Mouse (Mus musculus) CD8-positive naive resting alpha-beta T cell, adult 2 months (primary cell): ENCODE data around the gene Dcun1d2.

Experiments
- DNase-seq, 2 experiments: peaks; one replicate each; pipeline ENCODE4 v3.0.0; 2022; ENCODE audit warnings: low read depth in 2 of 2, low spot score in 2 of 2

The Dcun1d2 gene

DNA sequence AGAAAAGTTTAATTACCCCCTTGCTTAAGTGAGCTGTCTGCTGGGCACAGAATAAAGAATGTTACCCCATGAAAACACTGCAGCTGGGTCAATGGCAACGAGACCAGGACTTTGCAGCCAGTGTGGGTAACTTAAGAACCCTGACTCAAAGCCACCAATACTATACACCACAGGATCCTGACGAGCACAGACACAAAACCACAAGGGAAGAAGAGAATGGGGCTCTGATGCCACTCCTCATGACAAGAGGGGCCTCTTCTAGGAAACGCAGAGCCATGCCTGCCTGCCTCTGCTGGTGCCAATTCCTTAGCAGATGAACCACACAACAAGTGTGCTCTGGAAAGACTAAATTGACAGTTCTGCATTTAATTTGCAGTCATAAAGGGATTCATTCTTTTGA is 24.6 kb downstream of the Dcun1d2 start:
- no peak for DNase-seq

DNA sequence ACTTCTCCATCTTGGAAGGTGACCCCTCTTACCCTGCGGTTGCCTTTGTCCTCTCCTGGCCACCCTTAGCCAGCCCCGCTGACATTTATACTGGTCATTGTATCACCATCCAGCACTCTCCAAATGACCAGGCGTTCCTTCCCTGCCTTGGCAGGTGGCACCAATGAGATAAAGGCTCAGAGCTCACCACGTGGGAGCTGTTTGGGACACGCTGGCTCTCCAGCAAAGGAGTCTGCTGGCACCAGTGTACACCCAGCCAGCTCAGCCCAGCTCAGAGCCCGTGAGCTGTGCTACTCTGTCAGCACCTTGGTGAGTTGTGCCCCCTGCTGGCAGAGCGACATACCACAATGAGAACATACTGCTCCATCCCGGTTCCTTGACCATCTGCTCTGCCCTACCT is 33.9 kb downstream of the Dcun1d2 start, which contains the start of gene Adprhl1:
Gene Adprhl1, minus strand, starts transcription at position 144 of the 400 bp plus-strand sequence.
- peak; percentile 34 to 52 for DNase-seq

DNA sequence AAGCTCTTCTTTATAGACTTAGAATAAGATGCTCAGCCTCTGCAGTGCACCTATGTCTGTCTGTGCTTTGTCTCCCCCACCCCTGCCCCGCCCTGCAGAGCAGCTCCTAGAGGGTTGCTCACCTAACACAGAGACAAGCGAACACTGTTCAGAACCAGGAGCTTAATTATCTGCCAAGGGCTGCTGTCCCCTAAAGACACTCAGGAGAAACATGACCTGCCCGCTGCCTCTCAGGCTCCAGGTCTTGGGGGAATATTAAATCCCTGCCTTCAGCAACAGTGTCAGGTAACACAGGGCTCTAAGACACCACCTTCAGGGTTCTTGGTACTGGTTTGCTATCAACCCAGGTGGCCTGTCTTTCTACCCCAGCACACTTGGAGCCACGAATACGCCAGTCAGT is 34.5 kb downstream of the Dcun1d2 start:
- DNase-seq = no peak

DNA sequence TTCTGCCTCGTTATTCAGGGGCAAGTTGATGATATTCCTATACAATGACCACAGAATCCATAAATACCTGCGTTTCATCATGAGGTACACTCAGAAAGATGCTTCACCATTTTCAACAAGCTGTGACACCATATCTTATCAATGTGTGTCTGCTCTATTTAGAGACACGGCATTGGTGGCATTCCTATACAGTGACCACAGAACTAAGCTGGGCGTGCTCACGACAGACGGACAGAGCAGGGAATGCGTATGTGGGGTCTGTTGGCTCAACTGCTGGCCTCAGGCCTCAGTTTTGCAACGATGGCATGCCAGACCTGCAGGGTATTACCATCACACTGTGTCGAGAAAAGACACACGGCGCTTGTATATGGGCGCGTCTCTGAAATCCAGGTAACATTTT is 35.1 kb downstream of the Dcun1d2 start:
- no peak for DNase-seq

DNA sequence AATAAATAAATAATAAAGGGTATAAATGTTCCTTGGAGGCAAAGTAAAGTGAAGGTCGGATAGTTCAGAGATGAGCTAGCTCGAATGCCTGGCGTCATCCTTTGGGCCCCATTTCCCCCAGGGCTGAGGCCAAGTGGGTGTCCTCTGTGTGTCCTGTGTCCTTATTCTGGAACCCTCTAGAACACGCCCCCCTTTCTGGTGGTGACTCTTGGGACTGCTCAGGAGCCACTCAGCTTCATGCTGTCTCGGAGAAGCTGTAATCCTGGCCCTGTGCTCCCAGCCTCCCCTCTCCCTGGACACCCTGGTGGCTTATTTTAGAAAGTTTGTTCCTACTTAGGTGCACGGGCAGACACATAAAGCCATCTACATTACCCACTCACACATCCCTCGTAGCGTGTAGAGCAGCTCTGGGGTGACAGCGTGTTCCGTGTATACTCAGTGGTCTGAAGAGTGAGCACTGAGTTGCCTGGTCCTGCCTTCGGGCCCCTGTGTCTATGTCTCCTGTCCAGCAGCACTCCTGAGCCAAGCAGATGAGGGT is 43.5 kb downstream of the Dcun1d2 start:
- no peak for DNase-seq

DNA sequence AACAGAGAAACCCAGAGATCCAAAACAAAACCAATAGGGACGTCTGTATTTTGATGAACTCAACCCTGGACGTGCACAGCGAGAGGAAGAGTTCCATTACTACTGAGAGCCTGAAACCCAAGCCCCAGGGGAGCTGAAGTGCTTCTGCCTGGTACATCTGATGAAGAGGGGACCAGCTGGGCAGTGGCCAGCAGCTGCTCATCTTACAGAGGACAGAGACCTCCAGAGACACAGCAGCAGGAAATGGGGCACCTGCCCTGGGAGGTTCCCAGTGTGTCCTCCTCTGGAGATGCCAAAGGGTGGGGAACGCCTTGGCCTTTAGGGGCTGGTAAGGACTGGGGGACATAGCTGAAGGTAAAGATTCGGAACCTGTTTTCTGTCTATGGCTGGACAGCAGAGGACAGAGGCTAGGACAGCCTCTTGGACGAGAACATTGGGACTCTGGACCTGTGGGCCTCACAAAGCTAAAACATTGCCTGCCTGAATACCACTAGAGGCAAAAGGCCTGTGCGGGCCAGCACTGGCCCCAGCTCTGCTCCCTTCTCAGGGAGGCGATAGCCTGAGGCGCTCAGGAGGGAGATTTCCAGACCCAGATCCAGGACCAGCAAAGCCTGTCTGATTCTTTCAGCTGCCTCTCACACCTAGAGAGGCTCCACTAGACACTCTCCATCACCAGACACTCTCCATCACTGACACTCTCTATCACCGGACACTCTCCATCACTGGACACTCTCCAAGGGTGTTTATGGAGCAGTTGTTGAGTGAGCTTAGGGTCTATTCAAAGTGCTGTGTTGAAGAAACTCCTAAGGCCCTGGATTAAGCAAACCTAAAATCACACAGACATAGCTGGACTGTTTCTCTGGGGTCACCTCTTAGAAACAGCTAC is 44.7 kb downstream of the Dcun1d2 start:
- DNase-seq = no peak

DNA sequence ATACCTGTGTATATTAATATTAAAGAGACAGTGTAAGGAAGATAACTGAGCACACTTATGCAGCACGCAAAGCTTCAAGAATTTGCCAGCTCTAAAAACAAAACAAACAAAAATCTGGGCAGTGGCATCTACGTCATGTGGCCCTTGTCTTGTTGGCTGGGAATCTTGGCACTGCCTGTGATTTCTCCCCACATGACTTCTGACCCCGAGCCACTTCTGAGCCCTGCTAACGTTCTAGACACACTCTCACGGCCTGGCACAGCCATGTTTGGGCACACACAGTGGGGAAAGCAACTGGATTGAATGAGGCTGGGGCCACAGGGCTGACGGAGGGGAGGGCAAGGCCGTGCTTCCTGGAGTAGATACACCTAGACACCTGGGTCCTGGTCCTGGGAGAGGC is 47.2 kb downstream of the Dcun1d2 start:
- DNase-seq = no peak

DNA sequence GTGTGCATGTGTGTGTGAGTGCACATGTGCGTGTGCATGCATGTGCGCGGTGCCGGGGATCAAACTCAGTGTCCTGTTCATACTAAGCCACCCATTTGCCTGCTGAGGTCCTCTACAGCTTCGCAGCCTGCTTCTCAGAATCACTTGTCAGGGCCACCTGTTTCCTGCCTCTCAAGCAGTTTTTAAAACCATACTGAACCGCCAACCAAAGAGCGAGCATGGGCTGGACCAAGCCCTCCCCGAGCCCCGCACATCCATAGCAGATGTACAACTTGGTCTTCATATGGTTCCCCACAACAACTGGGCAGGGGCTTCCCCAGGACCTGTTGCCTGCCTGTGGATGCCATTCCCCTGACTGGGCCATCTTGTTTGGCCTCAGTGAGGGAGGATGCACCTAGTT is 47.9 kb downstream of the Dcun1d2 start:
- no peak for DNase-seq

DNA sequence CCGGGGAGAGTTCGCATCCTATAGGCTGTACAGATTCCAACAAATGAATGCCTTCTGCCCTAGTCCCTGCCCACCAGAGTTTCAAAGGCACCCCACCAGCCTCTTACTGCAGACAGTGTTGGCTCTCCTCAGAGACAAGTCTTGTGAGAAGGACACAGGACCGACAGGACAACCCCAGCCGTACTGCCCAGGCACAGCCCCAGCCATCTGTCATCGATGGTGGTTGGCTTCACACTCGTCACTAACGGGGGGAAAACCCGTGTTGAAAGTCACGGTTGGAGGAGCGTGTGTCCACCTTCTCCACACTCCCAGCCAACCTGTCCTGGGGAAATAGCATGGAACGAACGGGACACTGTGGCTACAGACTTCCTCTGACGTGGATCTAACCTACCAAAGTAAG is 53.1 kb downstream of the Dcun1d2 start:
- no peak for DNase-seq

DNA sequence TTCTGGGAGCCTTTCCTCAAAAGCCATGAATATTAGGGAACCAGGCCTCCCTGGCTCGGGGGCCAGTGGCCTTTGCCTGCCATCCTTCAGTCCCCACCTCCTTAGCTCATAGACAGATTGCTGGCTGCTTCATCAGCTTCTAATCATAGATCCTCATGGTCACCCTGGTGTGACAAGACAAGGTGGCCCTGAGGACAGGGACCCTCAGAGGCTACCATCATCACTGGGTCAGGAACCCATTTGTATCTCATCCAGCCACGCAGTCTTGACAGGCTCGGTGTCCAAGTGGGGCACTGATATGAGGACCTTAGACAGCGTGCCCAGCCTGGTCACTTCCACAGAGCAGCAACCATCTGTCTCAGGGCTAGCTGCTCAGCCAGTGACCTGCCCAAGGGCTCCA is 57.5 kb downstream of the Dcun1d2 start:
- no peak for DNase-seq

DNA sequence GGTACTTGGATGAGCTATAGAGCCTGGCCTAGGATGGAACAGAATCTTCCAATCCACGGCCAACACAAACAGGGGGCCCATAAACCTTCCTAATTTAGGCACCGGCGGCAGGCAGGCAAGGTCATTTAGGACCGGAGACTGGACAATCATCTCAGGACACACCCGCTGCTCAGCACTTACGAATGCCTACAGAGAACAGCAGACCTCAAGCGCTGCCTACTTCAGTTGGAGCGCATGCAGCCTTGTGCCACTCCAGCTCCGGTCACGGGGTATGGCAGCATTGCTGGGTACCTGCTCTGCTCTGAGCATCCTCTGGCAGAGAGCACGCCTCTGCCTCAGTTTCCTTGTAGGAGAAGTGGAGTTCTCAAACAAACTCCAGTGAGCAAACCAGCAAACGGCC is 58.1 kb downstream of the Dcun1d2 start:
- DNase-seq = no peak

DNA sequence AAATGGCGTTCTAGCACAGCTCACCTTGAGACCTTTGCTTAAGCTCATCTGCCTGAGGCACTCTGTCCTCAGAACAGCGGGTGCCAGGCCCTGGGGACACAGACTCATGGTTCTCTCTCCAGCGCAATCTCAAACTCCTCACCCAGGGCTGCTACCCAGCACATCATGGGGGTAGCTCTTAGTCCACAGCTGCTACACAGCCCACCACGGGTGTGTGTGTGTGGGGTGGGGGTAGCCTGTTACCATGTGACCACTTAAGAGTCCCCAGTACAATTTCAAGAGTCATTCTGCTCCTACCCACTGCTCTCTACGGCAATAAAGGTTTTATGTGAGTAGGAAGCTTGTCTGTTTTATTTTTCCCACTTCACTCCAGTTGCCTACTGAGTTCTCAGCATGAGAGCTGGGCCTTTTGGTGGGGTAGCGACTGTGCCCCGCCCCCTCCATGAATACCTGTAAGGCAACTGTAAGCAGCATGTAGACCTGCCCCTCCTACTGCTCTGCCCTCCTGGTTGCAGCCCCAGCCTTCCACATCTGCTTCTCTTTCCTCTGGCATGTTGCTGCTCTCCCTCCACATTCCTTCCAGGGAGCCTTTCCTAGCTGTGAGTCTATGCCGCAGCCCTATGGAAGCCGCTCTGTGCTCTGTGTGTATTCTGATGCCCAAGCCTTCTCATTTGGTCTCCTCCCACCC is 58.9 kb downstream of the Dcun1d2 start:
- no peak for DNase-seq

DNA sequence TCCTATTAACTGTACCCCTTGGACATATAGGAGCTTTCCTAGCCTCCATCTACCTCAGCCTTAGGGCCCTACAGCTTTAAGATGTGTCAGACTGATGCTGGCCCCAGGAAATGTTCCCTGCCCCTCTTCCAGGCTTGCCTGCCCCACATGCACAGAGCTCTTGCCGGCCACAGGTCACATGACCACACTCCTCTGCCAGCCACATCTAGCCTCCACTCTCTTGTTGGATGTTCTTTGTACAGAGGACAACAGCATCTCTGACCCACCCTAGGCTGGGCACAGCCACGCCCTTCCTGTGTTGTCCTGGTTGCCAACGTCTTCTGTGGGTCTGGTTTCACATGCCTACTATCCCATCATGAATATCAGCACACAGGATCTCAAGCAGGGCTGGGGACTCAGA is 60.7 kb downstream of the Dcun1d2 start:
- DNase-seq = no peak

DNA sequence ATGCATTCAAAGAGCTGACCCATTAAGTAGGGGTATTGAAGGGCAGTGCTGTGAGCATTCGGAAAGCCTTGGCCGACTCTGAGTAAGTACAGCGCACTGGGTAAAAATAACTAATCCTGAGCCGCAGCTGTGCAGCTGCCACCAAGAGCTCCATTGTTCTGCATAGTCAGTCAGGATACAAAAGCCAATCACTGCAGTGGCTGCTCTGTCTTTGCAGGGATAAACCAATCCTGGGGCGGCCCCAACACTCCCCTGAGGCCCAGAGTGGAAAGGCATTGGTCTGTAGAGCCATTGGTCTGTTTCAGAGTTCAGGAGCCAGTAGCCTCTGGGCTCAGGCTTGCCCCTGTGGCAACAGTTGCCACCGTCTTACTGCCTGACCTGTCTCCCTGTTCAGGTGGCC is 61.6 kb downstream of the Dcun1d2 start:
- DNase-seq = no peak

DNA sequence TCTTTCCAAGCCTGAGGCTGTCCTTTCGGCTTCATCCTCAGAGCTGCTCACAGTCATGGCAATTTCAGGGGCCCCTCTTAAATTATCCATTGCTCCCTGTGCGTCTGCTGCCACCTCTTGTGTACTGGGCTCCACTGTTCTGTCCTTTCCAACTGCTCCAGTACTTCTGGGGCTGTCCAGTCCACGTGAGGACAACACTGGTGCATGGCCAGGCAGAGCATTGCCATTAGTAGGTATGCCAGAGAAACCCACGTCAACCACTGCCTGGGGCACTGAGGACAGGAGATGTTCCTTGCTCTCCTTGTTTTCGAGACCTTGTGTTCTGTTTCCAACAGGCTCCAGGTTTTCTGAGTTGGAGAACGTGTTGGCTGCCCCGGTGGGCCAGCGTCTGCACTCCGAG is 63.5 kb downstream of the Dcun1d2 start:
- DNase-seq = no peak

DNA sequence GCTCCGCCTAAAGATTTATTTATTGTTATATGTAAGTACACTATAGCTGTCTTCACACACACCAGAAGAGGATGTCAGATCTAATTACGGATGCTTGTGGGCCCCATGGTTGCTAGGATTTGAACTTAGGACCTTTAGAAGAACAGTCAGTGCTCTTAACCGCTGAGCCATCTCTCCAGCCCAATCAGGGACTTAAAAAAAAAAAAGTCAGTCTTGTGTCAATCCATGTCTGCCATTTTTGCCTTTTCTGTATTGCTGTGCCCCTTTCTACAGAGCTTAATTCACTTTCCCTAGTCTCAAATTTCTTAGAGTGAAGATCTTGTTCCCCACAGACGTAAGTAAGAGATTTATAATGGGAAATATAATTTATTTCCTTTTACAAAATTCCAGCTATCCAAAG is 69.5 kb downstream of the Dcun1d2 start:
- no peak for DNase-seq

DNA sequence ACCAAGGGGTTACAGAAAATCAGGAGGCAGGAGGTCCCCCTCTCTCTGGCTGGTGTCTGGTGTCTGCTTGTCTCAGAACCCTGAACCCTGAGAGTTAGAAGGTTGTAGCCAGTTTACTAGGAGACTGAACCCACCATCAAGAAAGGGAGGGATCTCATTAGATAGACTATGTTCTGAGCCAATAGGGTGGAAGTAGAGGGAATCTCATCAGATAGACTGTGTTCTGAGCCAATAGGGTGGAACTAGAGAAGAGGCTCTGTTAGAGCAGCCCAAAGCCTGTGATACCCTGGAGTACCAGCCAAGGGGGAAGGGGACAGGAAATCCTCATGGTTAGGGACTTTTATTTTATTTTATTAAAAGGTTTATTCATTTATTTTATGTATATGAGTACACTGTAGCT is 69.9 kb downstream of the Dcun1d2 start:
- no peak for DNase-seq

DNA sequence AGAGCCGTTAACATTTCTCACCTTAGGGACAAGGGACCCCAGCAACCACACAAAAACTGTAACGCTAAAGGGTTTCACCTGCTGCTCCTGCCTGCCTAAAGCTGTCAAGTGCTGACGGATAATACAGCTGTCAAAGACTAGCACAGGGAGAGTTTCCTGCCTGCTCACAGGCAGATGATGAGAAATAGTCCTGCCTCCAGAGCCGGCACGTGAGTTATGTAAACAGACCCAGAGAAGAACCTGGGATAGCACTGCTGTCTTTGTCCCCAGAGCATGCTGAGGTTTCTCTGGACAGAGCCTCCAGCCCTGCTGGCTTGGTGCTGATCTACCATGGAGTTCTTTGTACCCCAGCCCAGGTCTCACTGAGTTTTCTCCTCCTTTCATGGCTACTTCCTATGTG is 70.8 kb downstream of the Dcun1d2 start:
- no peak for DNase-seq

DNA sequence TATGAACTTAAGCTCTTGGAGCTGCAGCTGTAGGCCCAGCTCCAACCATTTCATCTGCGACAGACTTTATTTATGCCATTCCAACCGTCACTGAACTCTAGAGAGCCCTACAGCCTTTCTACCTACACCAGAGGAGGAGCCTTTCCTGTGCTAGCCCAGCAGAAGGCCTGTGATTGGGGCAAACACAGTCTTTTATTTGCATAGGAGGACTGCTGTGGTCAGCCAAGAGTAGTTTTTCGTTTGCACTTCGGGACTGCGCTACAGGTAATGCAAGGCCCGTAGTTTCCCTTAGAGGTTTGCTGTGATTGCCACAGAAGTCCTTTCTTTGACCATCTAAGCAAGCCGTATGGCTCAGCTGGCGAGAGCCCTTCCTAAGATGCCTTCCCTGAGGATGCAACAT is 71.5 kb downstream of the Dcun1d2 start:
- no peak for DNase-seq

DNA sequence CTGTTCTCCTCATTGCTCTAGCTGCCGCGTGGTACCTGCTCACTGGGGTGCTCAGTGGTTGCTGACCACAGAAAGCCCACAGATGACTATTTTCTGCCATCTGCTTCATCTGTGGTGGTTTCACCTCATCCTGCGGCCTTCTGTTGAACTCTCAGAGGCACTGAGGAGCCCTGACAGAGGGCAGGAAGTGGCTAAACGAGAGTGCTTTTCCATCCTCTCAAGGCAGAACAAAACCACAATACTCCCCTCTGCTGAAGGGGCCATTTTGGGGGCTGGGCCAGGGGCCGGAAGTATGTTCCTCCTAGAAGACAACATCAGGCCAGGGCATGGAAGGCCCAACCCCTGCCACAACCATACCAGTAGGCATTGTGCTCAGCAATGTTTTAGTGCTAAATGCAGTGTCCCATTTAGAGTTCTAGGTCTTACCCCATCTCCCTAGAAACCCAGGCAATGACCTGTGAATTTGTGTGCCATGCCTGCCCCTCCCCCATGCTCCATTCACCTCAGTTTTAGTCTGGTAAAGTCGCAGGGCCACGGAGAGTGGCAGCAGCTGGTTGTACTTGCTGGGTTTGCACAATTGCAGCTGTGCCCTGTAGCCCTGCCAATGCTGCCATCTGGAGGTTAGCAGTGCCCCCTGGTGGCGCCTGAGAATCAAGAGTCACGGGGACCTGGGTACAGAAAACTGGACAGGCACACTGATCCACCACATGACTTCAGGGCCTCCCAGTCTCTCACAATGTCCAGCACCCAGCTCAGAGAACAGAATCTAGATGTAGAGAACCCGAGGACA is 74.3 kb downstream of the Dcun1d2 start:
- DNase-seq = peak; percentile 72 to 82

DNA sequence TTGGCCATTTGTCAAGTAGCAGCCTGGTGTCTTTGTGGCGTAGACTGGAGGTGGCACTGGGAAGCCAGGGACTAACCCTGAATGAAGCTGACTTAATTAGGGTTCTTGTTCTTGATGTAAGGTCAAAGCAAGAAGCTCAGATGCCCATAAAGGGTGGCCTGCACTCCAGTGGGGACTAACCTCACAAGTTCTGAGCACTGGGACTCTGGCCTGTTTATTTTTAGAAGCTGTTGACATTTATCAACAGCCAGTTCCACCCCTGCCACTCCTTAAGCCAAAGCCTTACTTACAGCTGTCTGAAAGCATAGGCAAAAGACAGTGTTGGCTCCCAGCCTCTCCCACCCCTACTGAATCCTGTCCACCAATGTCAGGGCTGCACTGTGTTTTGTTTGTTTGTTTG is 78.2 kb downstream of the Dcun1d2 start:
- no peak for DNase-seq
